Mouse (Mus musculus): ENCODE measurements around the gene Ripply3.
A peak's percentile ranks its signal among the peaks of the same experiment; 100 is the strongest.

Gene Ripply3

GRCm38 (mm10) chr16:94358091-94358490, 29.9 kb downstream of the Ripply3 start:
- no peak for DNase-seq (ENCODE audit: low read depth, low spot score)

- DNase-seq (ENCODE audit: low read depth, low spot score) = no peak
These were observed 32.5 kb downstream of the Ripply3 start for GRCm38 (mm10) chr16:94360578-94361350.

- peak; percentile 34 for DNase-seq (ENCODE audit: low read depth, low spot score)
These were observed 34.1 kb downstream of the Ripply3 start for GRCm38 (mm10) chr16:94362174-94362873.

GRCm38 (mm10) chr16:94363814-94364213, 35.6 kb downstream of the Ripply3 start:
- DNase-seq (ENCODE audit: low read depth, low spot score) = no peak

GRCm38 (mm10) chr16:94365435-94365834, 37.2 kb downstream of the Ripply3 start:
- no peak for DNase-seq (ENCODE audit: low read depth, low spot score)

GRCm38 (mm10) chr16:94369596-94370172, 41.5 kb downstream of the Ripply3 start:
- peak; percentile 13 for DNase-seq (ENCODE audit: low read depth, low spot score)

GRCm38 (mm10) chr16:94370173-94370914, 42.1 kb downstream of the Ripply3 start, which contains the start of gene Ttc3:
Gene Ttc3 (plus strand): TSS chr16:94370618.
- DNase-seq (ENCODE audit: low read depth, low spot score) = peak; percentile 98

- DNase-seq (ENCODE audit: low read depth, low spot score) = peak; percentile 69
These were observed 42.7 kb downstream of the Ripply3 start for GRCm38 (mm10) chr16:94370915-94371300.

- peak; percentile 91 for DNase-seq (ENCODE audit: low read depth, low spot score)
These were observed 43.2 kb downstream of the Ripply3 start, which contains the start of gene Pigp for GRCm38 (mm10) chr16:94371301-94371931. Gene Pigp (minus strand): TSS chr16:94371842.

- no peak for DNase-seq (ENCODE audit: low read depth, low spot score)
These were observed 51.2 kb downstream of the Ripply3 start for GRCm38 (mm10) chr16:94379386-94379785.

GRCm38 (mm10) chr16:94383277-94383676, 55.1 kb downstream of the Ripply3 start:
- DNase-seq (ENCODE audit: low read depth, low spot score) = no peak

All from forelimb bud, embryonic 11.5 days (tissue).